Mouse (Mus musculus): ENCODE measurements around the gene AU040320. TPM values are rescaled to one million over a fixed set of nuclear protein-coding genes. Genes with fewer than 3 reads are reported as not detected.

AU040320 gene
- total and polyA plus RNA-seq, 3 experiments = 3.0 to 17.0 (median 15.2) TPM

- Histone ChIP-seq H3K4me3 (replicated peaks in 1 of 3; ENCODE audit: low read depth in 2 of 3, low read length in 2 of 3, poor library complexity in 1 of 3) (no peak overlapping the region), H3K79me2 (replicated peaks; ENCODE audit: control insufficient read depth, extremely low read depth, insufficient read depth, poor library complexity, severe bottlenecking) (no peaks in the 10 kb centered on the region; the same call in none of the 2 replicates), H3K9ac (ENCODE audit: insufficient read depth, low read depth) (no peak overlapping the region), H3K27ac (ENCODE audit: insufficient read depth, low read depth) (no peak overlapping the region), H3K36me3 (replicated peaks in 1 of 2; ENCODE audit: control insufficient read depth in 1 of 2, insufficient read depth in 1 of 2, low read length in 1 of 2) (peaks cover 52 to 93% of the 10 kb centered on the region in 2 experiments), H3K9me3 (replicated peaks; ENCODE audit: low read length) (no peaks in the 10 kb centered on the region), H3K4me2 (ENCODE audit: insufficient read depth, low read depth, poor library complexity, severe bottlenecking) (no peak overlapping the region), H3K27me3 (replicated peaks) (no peaks in the 10 kb centered on the region), H3K4me1 (ENCODE audit: control insufficient read depth in 1 of 2, insufficient read depth in 2 of 2) (no peaks in the 10 kb centered on the region)
- in situ Hi-C loops (cut with MboI; ENCODE audit: low pct_ligation_motif_present, low pct_unique_long_range_greater_than_20kb, low sequenced_read_pairs) (no loop called here), dilution Hi-C loops (cut with MboI; ENCODE audit: extremely low pct_ligation_motif_present, extremely low pct_unique_long_range_greater_than_20kb, low sequenced_read_pairs) (no loop called here)
- TF ChIP-seq GABPA (IDR thresholded peaks at IDR 0.05; ENCODE audit: insufficient replicate concordance, low read depth, low read length) = no peak
- no peak for TF ChIP-seq JUND (conservative IDR thresholded peaks at IDR 0.05; ENCODE audit: low read depth, low read length)
- TF ChIP-seq CTCF (conservative IDR thresholded peaks at IDR 0.05 in 1 of 2, IDR thresholded peaks at IDR 0.05 in 1 of 2; ENCODE audit: low read depth in 2 of 2, low read length in 2 of 2) = no peak
- no peak for TF ChIP-seq TCF12 (IDR thresholded peaks at IDR 0.05; ENCODE audit: low read depth, low read length)
- no peak for TF ChIP-seq E2F4 (IDR thresholded peaks at IDR 0.05; ENCODE audit: insufficient replicate concordance, low read depth, low read length)
- DNase-seq (ENCODE audit: extremely low read depth) = no peak
Observed at GRCm38 (mm10) chr4:126706630-126707438, 46.5 kb upstream of the AU040320 start.

GRCm38 (mm10) chr4:126707439-126707826, 45.9 kb upstream of the AU040320 start:
- H3K79me2 ChIP-seq (replicated peaks; ENCODE audit: control insufficient read depth, extremely low read depth, insufficient read depth, poor library complexity, severe bottlenecking) = no peaks in the 10 kb centered on the region; the same call in none of the 2 replicates
- H3K27ac ChIP-seq (ENCODE audit: insufficient read depth, low read depth) = no peak overlapping the region
- no peaks in the 10 kb centered on the region for H3K27me3 ChIP-seq (replicated peaks)
- TF ChIP-seq CHD1 (IDR thresholded peaks at IDR 0.05; ENCODE audit: low read depth, low read length) = no peak
- TF ChIP-seq ZKSCAN1 (IDR thresholded peaks at IDR 0.05; ENCODE audit: borderline replicate concordance, low read depth, low read length) = no peak
- TF ChIP-seq TBP (conservative IDR thresholded peaks at IDR 0.05; ENCODE audit: low read depth, low read length) = no peak
- no peak for TF ChIP-seq GABPA (IDR thresholded peaks at IDR 0.05; ENCODE audit: insufficient replicate concordance, low read depth, low read length)
- no peak for TF ChIP-seq ZMIZ1 (IDR thresholded peaks at IDR 0.05; ENCODE audit: low read depth, low read length)
- no peak for TF ChIP-seq USF1 (IDR thresholded peaks at IDR 0.05; ENCODE audit: low read depth, low read length)
- no peak for TF ChIP-seq MEF2A (IDR thresholded peaks at IDR 0.05; ENCODE audit: borderline replicate concordance, low read depth, low read length)
- TF ChIP-seq TCF12 (IDR thresholded peaks at IDR 0.05; ENCODE audit: low read depth, low read length) = no peak
- no peak for TF ChIP-seq POLR2AphosphoS2 (IDR thresholded peaks at IDR 0.05; ENCODE audit: low read depth, low read length)
- no peak for TF ChIP-seq PAX5 (IDR thresholded peaks at IDR 0.05; ENCODE audit: low read length)
- H3K4me1 ChIP-seq (ENCODE audit: control insufficient read depth in 1 of 2, insufficient read depth in 2 of 2) = no peaks in the 10 kb centered on the region
- no peak for DNase-seq (ENCODE audit: extremely low read depth)
- no peak overlapping the region for H3K9ac ChIP-seq (ENCODE audit: insufficient read depth, low read depth)
- H3K9me3 ChIP-seq (replicated peaks; ENCODE audit: low read length) = no peaks in the 10 kb centered on the region
- no peak overlapping the region for H3K4me3 ChIP-seq (replicated peaks in 1 of 3; ENCODE audit: low read depth in 2 of 3, low read length in 2 of 3, poor library complexity in 1 of 3)
- dilution Hi-C loops (cut with MboI; ENCODE audit: extremely low pct_ligation_motif_present, extremely low pct_unique_long_range_greater_than_20kb, low sequenced_read_pairs) = no loop called here
- in situ Hi-C loops (cut with MboI; ENCODE audit: low pct_ligation_motif_present, low pct_unique_long_range_greater_than_20kb, low sequenced_read_pairs) = no loop called here
- H3K4me2 ChIP-seq (ENCODE audit: insufficient read depth, low read depth, poor library complexity, severe bottlenecking) = no peak overlapping the region
- H3K36me3 ChIP-seq (replicated peaks in 1 of 2; ENCODE audit: control insufficient read depth in 1 of 2, insufficient read depth in 1 of 2, low read length in 1 of 2) = peaks cover 48 to 91% of the 10 kb centered on the region in 2 experiments
